Mouse (Mus musculus) small intestine, adult 2 months (tissue): ENCODE measurements around the gene Pknox2.

Experiments
- CTCF ChIP-seq: fragments of 200-500 bp; IDR thresholded peaks from 2 replicates; pipeline ENCODE4 v1.5.1; 2012; ENCODE audit warnings: low read depth, mild to moderate bottlenecking, control low read depth, inconsistent platforms, low read length, moderate library complexity, mixed read lengths; ENCODE audit not compliant: insufficient replicate concordance, insufficient read length; ENCODE audit errors: extremely low read depth
- POLR2A ChIP-seq: fragments of 200-500 bp; IDR thresholded peaks from 2 replicates; pipeline ENCODE4 v1.6.1; 2012; ENCODE audit warnings: low read depth, mild to moderate bottlenecking, control low read depth, inconsistent platforms, low read length, moderate library complexity

- no peak for TF ChIP-seq POLR2A
- TF ChIP-seq CTCF, result no peak
Observed at GRCm38 (mm10) chr9:37053601-37054512, 93.3 kb downstream of the Pknox2 start.
